Mouse (Mus musculus) adrenal gland, adult (tissue): Measurements from ENCODE around the gene Zfp652.
"Not testable (repeated sequence)": the region's sequence is repeated elsewhere in the genome, so short reads cannot be mapped to it uniquely, and the experiment has no call there.

ENCODE experiments used
- DNase-seq, 2 experiments: peaks; one replicate each; pipeline ENCODE4 v3.0.0; 2022 to 2023; ENCODE audit warnings: low spot score in 1 of 2; ENCODE audit not compliant: inconsistent age in 2 of 2

The Zfp652 gene

DNA sequence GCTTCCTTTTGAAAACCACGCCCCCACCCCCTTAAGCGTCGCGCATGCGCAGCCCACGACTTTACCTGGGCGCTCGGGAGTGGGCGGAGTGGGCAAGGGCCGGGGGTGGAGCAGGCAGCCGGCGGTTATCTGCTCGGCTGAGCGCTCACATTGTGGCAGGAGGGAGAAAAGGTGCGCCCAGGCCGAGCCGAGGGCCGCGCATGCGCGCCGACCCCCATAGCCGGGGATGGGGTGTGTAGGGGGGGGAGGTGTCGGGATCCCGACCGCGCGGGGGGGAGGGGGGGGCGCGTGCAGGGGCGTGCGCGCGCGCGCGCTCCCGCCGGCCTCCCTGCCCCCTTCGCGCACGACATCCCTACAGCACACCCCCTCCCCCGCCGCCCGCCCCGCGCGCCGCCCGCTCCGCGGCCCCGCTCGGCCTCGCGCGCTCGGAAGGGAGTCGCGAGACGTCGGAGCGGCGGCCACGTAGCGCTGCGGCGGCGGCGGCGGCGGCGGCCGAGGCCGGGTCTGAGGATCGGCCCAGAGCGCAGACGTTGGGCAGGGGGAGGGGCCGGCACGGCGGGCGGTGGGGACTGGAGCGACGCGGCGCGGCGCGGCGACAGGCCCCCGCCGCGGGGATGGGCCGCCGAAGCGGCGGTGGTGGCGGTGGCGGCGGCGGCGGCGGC is at the start of gene Zfp652:
Gene Zfp652 (plus strand): TSS at position 111 of the 662 bp plus-strand sequence.
- peak; percentile 91 to 96 for DNase-seq

DNA sequence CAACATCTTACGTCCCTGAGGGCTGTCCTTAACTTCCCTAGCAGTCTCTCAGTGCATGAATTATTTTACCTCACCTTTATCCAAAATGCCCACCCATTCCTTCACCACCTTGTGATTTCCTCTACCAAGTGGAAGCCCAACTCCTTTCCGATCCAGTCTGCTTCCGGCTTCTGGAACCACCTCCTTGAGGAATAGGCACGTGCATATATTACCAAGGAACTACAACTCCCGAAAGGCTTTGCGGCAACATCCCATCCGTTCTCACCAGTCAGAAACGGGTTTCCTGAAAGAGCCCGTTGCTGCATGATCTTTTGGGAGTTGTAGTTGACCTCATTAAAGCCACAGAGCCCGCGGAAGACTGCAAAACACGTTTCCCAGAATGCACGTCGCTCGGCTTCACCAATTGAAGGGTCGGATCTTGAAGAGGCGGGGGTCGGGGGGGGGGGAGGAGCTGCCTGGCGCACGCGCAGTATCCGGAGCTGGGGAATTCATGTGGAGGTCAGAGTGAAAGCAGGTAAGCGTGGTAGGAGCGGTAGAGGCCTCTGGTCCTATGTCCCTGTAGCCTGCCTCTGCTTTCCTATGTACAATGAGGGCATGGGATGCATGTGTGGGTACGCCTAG is 45.8 kb upstream of the Zfp652 start, which contains the start of gene Phb:
Gene Phb (plus strand): TSS at position 429 of the 621 bp plus-strand sequence.
- peak; percentile 95 to 98 for DNase-seq

DNA sequence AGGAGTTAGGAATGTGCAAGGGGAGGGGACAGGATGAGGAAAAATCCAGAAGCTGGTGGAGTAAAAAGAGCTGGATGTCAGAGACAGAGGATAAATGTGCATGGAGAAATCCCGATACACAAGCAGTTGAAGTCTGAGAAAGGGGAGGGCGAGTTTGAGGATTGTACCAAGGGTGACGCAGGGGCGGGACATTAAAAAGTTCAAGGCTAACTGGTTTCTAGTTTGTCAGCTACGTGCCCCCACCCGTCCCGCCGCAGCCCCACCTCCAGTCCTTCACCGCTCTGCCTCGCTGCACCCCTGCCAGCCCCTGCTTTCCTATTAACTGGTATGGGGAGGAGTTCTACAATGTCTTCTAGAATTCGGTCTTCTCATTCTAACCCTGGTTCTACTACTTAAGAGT is 45.3 kb upstream of the Zfp652 start:
- DNase-seq = peak; percentile 87 to 93

DNA sequence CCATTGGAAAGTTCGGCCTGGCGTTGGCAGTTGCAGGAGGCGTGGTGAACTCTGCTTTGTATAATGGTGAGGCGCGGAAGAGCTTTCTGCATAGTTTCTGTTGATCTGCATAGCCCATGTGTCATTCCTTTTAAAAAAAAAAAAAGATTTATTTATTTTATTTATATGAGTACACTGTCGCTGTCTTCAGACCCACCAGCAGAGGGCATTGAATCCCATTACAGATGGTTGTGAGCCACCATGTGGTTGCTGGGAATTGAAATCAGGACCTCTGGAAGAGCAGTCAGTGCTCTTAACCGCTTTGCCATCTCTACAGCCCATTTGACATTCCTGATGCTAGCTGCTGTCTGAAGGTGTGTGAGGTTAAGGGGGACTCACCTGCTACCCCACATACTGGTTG is 44.4 kb upstream of the Zfp652 start:
- not testable (repeated sequence) for DNase-seq

DNA sequence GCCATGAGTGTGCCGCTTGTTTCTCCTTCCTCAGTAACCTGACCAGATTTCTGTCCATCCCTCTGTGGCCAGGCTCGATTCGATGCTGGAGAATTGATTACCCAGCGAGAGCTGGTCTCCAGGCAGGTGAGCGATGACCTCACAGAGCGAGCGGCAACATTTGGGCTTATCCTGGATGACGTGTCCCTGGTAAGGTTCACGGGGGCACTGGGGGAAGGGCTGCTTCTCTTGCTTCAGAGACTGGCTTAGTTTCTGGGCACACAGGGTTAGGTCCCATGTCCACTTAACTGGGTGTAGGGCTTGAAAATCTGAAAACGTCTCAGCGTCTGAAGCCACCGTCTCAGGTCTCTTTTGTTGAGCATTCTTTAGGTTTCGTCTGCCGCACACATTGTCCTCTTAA is 37.0 kb upstream of the Zfp652 start:
- DNase-seq = no peak

DNA sequence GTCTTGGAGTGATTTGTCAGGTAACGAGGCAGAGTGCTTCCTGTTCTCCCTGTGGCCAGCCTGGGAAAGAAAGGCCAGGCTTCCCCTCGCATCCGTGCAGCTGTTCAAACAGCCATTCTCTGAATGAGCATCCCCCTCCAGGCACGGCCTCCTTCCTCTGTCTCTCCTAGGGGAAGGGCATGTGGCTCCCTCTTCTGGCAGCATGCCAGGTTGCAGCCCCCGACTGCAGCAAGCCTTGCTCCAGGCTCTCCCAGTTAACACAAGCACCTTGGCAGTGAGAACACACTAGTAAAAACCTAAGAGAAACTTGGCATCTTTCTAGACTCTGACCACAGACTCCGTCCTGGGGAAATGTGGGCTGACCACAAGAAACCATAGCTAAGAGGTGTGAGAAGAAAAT is 36.2 kb upstream of the Zfp652 start:
- DNase-seq = peak; percentile 39 to 53

DNA sequence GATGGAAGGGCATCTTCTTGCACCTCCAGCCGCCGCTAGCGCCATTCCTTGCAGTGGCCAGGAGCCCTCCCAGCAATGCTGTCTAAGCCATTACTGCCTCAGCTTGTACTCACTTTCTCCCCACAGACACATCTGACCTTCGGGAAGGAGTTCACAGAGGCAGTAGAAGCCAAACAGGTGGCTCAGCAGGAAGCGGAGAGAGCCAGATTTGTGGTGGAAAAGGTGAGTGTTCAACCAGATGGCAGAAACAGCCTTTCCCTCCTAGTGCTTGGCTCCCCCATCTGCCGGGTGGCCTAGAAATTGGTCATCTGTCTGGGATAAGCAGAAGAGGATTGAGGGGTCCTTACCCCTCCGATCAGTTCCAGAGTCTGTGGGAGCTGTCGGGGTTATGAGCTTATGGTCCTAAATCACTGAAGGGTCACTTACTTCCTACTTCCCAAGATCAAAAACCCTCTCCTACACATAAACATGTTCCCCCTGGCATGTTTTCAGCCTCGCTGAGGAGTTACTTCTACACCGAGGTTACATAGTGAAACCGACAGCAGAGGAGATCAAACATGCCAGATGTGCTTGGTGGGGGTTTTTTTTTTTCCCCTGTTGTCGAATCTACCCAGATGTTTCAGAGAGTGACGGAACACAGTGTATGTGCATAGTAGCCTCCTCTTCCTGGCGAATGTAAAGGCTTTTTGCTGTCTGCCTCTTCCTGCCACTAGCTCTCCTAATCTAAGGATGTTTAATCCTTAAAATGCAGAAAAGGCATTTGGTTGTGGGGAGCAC is 34.4 kb upstream of the Zfp652 start:
- no peak for DNase-seq

DNA sequence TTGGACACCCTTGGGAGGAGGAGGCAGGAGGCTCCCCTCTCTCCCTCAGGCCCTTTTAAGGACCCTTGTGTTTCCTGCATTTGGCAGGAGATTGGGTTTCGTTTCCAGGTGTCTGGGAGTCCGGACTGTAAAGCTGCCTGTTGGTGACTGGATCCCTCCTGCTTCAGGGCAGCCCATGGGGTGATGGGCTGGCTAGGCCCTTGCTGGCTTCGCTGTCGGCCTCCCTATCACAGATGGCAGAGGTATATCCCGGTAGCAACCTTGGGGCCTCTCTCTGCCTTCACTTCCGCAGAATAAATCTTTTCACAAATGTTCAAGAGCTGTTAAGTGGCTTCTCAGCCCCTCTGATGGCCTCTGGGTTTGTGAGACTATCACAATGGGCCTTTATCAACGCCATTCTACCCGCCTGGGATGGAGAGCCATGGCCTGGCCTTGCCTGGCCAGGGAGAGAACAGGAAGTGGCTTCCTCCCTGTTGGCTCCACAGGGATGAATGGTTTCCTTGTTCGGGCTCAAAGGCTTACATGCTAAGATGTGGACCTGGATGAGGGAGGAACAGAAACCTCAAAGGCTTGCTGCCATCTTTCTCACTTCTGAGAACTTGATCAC is 30.4 kb upstream of the Zfp652 start:
- DNase-seq = no peak

DNA sequence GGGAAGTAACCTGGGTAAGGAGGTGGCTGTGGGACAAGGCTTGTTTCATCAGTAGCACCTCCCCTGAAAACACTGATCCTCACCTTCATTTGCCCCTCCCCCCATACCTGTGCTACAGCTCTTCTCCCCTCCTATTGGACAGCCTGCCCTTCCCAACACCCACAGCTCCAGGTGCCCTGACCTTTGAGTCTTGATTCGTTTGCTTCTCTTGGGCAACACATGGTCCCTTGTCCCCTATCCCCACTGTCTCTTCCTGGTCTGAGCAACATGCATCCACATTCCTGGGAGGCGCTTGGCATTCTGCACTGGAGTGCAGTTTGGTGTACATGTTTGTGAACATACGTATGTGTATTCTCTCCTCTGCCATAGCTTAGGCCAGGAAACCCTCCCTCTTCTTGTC is 29.5 kb upstream of the Zfp652 start:
- no peak for DNase-seq

DNA sequence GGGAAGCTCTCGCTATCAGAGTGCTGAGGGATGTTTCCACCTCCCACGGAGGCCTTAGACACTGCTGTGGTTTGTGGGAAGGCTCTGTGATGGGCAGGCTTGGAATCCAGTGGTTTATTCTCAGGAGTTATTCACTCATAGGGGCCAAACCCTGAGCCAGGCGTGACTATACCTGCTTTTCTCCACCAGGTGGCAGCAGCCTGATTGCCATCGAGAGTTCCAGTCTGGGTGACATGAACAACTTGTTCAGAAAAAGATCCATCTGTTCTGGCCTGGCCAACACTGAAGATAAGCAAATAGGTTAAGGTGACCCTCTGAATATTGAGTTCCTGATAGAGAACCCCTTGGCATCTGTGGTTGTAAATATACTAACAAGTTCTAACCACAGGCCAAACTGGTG is 26.4 kb upstream of the Zfp652 start:
- DNase-seq = peak; percentile 78 to 94

DNA sequence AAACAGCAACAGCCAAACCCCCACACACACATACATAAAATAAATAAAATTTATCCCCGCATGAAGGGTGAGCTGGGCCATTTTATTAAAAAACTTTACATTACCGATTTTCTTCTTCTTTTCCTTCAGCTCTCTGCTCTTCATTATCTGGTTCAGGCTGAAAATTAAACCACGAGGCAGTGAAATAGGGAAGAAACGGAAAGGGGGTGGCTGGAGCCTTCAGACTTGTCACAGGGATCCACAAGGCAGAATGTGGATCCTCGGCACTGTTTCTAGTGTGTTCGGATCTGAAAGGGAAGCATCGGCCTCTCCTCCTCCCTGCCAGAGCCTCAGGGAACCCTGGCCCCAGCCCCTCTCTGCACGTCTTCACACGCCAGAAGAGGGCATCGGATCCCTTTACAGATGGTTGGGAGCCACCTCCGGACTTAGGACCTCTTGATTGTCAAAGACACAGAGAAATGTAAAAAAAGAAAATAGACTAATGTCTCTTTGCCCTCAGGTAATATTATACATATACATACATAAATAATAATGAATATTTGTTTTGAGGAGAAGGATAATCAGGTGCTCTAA is 25.3 kb upstream of the Zfp652 start:
- DNase-seq = no peak

DNA sequence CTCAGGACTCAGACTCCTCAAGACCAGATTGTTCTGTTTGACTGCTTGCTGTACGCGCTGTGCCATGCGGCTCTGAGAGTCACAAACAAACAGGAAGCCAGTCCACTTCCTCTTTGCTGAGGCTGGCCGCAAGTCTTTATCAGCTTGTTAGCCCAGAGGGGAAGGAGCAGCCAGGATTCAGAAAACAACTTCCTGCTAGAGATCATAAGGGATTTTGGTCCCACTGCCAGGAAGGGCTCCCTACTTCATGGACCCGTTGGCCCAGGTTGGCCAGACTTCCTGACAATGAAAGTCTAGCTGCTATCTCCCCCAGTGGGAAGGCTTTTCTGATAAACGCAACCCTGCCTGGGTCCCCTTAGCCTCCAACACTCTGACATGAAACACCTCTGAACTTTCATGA is 24.0 kb upstream of the Zfp652 start:
- DNase-seq = peak; percentile 49 to 73

DNA sequence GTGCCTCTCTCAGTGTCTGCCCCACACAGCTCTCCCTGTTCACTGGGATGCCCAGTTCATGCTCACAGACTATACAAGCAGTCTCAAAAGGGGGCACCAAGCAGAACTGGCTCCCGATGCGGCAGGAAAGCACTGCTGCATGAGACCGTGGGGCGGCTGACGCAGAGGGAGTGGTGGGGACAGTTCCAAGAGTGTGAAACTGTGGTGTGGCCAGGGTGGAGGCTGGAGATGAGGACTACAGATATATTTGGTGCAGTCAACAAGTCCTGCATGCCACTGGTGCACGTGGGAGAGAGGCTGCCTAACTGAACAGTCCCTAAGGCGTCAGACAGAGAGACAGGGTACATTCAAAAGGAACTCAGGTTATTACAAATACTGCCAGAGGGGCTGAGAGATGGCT is 23.5 kb upstream of the Zfp652 start:
- no peak for DNase-seq

DNA sequence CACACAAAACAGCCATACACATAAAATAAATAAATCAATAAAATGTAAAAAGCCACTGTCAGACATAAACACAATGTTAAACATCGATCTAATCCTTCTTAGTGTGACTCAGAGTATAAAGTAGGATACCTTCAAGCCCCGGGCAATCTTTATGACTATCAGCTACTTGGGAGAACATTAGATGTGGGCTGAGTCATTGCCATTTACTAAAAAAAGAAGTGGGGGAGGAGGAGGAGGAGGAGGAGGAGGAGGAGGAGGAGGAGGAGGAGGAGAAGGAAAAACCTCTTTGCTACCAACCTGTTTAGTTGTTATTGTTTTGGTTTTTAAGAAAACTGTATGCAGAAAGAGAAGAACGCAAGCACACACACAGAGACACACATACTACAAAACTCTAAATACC is 22.9 kb upstream of the Zfp652 start:
- DNase-seq = no peak

DNA sequence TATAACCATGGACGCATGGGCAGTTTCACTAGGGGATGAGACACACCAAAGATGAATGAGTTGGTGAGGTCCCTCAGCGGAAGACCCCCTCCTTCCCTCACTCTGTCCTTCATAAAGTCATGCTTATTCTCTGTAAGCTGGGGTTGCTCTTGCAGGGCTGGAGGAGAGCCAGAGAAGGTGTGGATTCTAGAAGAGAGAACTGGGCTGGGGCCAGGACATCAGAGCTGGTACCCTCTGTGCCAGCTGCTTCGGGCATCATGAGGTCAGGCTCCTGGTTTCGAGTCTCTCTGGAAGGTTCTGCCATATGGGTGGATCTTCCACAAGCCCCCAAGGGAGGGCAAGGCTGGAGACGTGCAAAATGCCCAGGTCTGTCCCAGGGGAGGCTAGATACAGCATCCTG is 13.9 kb upstream of the Zfp652 start:
- DNase-seq = no peak

DNA sequence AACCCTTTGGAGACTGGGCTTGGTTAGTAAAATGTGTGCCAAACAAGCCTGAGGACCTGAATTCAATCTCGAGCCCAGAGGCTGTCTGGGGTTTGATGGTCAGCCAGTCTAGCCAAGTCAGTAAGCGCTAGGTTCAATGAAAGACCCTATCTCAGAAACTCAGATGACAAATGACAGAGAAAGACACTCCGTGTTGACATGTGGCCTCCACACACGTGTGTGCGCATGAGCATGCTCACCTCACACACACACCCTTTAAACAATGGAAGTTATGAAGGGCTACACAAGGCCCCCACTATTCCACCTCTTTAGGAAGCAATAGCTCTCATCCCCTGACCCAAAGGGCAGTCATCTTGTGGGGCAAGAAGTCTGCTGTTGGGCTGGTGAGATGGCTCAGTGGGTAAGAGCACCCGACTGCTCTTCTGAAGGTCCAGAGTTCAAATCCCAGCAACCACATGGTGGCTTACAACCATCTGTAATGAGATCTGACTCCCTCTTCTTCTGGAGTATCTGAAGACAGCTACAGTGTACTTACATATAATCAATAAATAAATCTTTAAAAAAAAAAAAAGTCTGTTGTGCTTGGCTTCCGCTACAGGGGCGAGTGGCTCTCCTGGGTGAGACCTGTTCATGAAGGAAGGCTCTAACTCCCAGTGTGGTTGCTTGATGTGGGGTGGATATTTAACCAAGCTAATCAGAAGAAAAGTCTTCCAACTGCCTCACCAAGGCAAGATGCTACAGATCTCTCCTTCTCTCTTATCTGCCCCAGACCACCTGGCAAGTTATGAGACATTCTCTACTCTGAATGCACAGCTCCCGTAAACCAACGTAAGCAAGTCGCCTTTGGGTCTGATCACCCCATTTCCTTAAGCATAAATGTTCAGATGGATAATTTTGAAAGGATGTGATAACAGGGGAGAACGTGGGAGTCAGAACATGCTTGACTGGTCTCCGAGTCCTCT is 11.4 kb upstream of the Zfp652 start:
- DNase-seq = no peak

DNA sequence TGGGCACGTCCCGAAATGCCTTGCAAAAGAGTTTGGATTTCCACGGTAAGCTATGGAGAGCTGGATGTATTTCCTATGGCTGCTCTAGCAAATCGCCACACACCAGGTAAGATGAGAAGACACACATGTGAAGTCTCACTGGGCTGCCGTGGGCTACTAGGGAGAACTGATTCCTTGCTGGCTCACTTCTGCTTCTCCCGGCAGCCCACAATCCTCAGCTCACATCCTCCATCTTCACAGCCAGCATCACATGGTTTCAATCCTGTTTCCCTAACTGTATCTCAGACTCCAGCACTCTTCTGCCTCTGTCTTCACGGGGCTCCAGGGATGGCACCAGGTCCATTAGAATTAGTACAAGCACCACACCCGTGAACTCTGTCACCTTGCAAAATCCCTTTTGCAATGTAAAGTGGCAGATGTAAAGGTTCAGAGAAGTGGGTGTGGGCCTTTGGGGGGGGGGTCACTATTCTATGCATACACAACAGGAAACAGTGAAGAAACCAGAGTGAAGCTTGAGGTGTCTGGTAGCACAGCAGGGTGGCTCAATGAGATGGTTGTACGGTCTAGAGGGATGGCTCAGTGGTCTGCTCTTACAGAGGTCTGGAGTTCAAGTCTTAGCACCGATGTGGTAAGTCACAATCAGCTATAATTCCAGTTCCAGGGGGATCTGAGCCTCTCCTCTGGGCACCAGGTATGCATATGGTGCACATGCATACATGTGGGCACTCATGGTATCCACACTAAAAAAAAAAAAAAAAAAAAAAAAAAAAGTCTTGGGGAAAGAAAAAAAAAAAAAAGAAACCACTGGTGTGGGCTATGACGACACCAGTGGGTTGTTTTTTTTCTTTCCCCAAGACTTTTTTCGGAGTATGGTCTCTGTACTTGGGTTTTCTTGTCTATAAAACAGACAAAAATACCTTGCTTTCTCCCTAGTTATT is 8.2 kb upstream of the Zfp652 start:
- no peak for DNase-seq

DNA sequence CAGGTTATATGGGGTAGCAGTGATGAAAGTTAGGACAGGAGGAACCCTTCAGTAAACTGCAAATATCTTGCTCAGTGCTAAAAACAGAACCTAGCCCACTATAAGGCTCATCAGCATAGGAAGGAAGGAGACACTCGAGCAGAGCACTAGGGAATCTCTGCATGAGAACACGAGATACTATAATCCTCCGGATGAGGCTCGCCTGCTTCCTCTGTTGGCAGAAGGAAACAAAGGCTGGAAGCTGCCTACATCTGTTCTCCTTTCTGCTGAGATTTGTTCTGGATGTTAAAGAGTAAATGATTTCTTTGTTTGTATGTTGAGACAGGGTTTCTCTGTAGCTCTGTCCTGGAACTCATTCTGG is 7.5 kb upstream of the Zfp652 start:
- no peak for DNase-seq

DNA sequence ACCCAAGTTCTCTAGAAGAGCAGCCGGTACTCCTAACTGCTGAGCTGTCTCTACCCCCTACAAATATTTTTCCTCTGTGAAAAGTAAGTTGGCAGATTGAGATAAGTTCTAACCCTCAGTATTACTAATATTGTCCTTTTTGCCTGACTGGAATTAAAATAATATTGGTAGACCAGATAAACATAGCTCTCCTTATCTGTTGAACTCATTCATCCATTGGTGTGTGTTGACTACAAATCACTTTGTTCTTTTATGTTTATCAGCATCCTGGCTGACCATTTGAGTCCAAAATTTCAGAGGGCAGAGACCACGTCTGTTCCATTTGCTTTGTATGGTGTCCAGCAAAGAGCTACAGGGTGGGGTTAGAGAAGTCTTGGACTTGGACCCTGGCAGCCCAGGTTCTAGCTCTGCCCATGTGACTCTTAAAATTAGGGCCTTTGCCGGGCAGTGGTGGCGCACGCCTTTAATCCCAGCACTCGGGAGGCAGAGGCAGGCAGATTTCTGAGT is 2.9 kb upstream of the Zfp652 start:
- DNase-seq = no peak
